Mouse (Mus musculus): ENCODE data around the gene Fuk.
"Not testable (repeated sequence)": the region's sequence is repeated elsewhere in the genome, so short reads cannot be mapped to it uniquely, and the experiment has no call there.

Fuk gene

DNA sequence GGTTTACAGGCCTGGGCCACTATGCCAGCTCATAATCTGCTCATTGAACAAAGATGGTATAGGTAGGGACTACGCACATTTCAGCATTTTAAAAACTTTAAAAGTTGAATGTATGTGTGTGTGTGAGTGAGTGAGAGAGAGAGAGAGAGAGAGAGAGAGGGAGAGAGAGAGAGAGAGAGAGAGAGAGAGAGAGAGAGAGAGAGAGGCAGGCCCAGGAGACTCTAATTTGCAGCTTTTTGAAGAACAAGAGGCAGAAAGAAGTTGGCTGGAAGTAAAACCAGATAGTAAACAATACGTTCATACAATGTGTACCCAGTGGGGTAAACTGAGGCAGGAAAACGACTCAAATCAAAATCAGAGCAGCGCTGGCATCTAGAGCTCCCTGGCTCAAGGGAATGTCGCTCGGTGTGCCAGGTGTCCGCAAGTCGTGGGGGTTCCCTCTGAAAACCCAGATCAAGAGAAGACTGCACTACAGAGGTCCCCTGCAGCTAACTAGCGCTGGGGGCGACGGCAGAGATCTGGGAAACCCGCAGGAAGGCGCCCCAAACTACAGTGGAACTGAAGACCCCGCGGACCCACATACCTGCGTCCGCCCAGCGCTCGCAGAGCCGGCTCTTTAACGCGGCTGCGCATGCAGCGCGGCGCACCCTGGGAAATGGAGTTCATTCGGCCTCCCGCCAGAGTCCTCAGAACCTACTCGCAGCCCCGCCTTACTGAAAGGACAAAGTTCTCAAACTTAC is at the start of gene Fuk:
Fuk (minus strand) TSS at position 650 of the 740 bp plus-strand sequence.
- DNase-seq: peak; percentile 81

DNA sequence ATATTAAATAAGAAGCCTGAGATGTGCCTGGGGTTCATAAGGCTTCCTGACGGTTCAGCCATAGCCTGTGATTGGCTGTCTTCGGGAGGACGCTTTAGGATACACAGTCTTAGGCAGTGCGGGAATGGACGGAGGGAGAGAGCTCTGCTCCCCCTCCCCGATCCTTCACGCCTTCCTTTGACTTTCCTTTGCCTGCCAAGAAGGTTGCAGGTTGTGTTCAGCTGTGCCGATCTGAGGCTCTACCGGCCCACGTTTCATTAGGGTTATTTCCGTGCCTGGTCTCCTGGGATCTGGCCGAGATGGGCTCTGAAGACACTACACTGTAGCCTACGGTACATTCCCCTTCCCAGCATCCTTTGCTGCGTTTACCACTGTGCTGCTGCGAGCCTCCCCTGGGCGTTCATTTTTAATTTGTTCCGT is 47.8 kb upstream of the Fuk start:
- DNase-seq: peak; percentile 33

DNA sequence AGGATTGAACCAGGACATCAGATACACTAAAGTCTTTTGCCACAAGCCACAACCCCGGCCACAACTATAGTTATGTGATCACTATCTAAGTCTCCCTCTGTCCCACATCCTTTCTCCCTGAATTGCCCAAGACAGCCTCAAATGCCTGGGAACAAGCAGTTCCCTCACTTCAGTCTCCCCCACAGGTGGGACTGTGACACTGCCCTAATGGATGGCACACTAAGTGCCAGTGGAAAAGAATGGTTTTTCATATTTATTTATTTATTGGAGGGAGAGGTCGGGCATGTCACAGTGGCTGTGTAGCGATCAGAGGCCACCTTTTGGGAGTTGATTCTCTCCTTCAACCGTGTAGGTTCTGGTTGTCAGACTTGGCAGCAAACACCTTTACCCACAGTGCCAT is 43.4 kb upstream of the Fuk start:
- no peak for DNase-seq

DNA sequence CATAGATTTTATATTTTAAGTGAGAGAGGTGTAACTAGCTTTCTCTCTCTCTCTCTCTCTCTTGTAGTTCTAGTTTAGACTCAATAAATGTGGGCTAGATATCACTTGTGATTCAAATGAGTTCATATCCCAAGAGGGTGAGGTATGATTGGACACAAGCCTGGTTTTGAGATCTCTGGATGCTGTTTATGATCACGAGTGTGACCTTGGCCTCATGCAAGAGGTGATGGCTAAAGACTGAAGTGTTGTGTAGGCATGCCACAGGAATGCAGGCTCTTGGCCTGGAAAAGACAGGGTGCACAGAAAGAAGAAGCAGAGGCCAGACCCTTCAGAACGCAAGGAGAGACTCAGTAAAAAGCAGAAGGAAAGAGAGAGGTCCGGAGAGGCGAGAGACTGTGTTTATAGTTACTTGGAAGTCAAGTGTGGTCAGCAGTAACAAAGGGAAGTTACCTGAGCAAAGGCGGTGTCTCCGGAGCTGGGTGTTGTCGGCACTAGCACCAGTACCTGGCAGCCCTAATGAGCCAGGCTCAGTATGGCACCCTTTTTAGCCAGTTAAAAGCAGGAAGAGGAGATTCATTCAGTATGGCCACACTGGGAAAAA is 42.1 kb upstream of the Fuk start:
- DNase-seq: no peak

DNA sequence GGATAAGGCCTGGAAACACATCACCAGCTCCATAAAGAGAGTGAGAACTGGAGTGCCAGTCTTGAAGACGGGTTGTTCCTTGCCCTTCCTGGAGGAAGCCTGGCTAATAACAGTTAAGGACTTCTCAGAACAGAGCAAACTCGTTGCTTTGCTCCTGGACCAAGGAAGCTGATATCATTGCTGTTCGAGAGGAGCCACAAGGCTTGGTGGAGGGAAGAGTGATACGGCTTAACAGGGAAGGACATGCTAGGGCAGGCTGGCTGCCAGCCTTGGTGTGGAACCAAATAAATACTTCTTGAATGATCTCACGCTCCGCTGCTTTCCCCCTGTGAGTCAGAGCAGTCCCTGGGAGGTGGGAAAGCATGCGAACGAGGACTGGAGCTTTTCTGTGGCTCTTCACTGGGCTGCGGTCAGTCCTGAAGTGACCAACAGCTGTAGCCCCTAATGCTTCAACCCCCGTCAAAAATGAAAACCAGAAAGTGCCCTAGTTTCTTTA is 39.2 kb upstream of the Fuk start:
- DNase-seq: peak; percentile 81

DNA sequence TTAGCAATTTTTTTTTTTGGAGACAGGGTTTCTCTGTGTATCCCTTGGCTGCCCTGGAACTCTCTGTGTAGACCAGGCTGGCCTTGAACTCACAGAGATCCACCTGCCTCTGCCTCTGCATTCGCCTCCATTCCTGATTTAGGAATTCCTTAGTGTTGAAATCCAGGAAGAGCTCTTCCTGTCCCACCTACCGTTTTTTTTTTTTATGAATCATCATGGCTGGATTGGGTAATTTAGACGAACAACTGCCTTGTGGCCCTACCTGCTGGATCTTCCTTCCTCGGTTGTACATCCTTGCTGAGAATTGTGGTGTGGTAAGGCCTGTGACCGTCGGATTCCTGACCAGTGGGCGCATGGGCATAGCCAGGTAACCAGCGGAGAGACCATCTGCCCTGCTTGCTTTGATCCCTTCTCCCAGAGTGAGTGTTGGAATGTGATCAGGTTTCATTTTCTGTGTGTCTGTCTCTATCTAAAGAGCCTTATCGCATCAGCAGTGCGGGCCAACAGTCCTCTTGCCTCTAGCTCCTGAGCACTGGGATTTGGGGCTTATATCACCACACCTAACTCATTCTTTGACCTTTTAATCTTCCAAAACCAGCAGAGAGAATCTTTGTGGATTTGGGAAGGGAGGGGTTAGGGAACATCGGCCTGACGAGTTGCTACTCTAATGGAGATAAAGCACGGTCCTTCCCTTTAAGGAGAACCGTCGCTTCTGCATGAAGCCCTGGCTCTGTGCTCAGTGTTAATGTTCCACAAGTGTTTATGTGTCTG is 38.6 kb upstream of the Fuk start:
- peak; percentile 84 for DNase-seq

DNA sequence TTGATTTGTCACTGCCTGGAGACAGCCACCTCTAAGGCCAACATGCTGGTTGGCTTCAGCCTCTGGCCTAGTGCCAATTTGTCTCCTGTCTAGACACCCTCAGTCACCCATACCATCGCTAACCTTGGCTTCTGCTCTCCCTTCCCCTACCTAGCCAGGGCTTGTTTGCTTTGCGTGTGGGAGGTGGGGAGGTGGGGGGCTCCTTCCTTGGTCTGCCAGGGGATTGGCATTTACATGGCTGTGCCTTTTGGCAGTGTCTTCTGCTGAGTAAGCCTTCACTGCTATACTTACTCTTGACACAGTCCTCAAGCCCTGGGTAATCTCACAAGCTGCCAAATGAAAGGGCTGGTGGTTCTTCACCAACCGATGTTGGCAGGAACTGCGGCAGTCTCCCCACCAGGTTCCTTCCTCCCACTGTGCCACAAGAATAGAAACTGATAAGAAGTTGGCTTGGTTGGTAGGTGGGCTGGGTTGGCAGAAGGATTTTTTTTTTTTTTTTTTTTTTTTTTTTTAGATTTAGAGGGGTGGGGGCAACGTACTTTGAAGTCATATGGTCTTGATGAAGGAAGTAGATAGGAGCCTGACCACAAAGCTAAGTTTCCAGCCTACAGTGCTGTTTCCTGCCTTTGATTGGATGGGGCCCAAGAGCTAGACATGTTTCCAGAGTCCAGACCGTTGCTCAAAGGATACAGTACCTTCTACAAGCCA is 36.7 kb upstream of the Fuk start:
- DNase-seq: peak; percentile 72

DNA sequence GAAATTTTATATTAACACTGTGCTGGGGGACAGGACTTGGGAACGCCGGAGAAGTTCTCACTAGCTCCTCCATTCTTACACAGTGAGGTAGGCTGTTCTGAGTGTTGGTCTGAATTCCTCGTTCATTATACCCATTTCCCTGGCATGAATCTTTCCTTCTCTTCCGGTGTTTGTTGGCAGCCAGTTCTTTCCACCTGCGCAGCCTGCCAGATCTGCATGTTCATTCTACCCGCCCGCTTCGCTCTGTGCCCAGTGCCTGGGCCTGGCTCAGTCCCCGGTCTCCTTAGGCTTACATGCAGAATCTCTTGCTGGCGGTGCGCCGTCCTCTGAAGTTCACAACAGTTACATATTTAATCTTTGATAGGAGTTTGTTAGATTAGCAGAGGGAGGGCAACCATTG is 33.9 kb upstream of the Fuk start:
- DNase-seq: peak; percentile 63

DNA sequence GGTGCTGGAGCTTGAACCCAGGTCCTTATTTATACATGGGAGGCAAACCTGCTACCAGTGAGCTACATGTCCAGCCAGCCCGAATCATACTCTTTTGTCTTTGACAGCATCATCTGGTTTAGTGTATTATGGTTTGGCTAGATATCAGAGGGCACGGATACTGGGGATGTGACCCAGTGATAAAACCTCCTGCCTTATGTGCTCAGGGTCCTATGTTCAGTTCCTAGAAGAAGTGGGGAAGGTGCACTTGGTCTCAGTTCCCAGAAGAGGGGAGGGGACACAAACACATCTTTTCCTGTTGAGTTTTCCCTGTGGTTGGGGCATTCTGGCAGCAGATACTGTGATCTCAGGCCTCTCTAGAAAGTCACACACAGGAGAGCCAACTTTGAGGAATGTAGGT is 31.0 kb upstream of the Fuk start:
- no peak for DNase-seq

DNA sequence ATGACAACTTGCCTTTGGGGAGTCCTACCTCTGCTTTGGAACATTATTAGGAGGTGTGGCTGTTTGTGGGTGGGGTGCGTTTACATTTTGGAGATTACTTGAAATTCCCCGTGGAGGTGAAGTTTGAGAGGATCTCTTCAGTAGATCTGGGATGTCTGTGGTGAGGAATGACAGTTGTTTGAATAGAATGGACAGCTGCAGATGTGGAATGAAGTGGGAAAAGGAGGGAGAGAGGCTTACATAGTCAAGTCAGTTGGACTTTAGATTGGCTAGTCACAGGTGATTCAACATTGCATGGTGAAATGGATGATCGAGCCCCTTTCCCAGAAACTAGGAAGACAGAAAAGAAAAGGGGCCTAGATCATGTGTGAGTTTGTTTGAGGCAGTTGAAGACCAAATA is 30.2 kb upstream of the Fuk start:
- DNase-seq: no peak

DNA sequence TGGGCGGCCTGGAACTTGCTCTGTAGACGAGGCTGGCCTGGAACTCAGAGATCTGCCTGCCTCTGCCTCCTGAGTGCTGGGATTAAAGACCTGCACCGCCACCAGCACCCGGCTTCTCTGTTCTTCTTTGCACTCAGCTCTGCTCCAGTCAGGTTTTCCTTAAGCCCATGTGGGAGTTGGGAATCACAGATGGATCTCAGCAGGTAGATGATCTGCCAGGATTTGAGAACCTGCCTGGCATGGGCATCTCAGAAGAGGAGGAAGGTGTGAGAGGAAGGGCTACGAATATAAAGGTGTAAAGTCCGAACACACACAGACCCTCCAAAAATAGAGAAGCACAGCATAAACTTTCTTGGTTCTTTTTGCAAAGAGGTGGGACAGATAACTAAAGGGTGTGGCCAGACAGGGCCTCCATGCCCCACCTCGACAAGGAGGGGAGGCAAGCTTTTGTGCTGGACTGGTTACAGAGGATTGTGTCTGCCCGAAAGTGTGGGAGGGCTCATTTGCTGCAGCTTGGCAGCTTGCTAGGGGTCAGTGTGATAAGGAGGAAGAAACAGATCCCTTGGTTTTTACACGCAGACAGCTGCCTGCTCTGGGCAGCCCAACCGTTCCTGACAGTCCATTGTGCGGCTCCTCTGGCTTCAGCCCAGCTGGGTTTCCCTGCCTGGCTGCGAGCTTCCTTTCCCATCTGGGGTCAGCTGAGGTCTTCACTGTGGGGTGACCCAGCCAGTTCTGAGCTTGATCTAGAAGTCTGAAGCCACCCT is 29.1 kb upstream of the Fuk start:
- DNase-seq: peak; percentile 71

DNA sequence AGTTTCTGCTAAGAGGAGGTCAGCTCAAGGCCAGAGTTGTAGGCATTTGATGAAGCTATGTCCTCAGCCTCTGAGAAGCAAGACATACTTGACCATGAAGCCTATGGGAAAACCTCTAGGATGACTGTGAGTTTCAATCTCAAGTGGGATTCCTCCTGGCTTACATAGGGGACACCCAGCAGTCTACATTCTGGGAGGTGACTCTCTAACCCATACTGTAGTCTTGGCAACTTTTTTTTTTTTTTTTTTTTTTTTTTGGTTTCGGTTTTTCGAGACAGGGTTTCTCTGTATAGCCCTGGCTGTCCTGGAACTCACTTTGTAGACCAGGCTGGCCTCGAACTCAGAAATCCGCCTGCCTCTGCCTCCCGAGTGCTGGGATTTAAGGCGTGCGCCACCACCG is 27.4 kb upstream of the Fuk start:
- not testable (repeated sequence) for DNase-seq

DNA sequence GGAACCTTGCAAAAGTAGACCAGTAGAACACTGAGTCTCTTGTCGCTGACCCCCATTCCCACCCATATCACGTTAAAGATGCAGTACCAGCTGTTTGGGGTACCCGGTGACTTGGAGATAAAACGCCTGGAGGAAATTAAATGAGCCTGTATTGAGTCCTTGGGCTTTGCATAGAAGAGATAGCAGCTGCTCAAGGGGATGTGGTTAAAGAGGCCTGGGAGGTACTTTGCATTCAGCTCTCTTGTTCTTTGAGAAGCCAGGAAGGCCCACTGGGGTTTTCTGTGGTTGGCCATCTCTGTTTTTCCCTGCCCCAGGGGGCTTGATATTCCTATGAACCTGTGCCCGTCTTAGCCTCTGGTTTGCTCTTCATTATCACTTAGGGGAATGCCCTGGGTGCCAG is 26.8 kb upstream of the Fuk start:
- no peak for DNase-seq

DNA sequence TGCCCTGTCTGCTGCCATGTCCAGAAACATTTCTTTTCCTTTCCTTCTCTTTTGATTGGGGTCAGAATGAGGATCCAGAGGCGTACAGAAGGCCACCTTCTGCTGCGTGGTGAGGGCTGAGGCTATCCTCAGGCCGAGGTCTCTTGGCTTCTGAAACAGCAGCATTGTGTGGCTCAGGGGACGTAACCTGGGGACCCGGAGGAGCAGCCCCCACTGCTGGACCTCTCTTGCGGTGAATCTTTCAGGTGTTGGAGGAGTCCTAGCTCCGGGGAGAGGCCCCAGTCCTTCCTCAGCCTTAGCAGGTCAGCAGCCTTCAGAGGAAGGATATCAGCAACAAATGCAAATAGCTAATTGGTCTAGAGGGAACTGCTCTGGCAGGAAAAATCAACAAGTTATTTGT is 26.1 kb upstream of the Fuk start:
- no peak for DNase-seq

DNA sequence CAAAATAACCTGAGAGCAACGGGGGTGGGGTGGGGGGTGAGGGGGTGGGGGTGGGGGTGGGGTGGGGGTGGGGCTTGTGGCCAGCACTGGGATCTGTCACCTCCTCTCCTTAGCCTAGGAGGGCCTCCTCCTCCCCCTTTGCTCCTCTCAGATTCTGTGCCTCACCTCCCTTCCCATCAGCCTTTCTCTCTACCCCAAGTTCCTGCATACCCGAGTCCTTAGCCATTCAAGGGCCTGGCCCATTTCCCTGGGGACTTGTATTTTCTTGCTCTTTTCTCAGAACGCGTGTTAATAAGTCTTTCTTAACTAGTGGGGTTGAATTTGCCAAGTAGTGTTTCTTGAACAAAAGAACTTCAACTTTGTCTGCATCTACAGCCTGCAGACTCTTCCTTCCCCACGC is 24.4 kb upstream of the Fuk start:
- DNase-seq: no peak

DNA sequence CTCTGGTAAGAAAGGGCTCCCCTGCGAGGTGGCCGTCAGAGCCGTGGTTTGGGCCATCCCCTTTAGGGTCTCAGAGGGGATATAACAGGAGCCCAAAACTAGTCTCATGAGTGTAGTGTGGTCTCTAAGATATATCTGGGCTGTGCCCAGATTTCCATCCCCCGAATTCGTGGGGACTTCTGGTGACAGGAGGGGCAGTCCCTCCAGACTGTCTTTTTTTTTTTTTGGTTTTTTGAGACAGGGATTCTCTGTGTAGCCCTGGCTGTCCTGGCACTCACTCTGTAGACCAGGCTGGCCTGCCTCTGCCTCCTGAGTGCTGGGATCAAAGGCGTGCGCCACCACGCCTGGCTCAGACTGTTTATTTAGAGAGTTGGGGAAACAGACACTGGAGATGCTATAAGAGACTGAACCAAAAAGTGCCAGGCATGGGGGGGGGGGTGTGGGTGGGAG is 23.4 kb upstream of the Fuk start:
- no peak for DNase-seq

DNA sequence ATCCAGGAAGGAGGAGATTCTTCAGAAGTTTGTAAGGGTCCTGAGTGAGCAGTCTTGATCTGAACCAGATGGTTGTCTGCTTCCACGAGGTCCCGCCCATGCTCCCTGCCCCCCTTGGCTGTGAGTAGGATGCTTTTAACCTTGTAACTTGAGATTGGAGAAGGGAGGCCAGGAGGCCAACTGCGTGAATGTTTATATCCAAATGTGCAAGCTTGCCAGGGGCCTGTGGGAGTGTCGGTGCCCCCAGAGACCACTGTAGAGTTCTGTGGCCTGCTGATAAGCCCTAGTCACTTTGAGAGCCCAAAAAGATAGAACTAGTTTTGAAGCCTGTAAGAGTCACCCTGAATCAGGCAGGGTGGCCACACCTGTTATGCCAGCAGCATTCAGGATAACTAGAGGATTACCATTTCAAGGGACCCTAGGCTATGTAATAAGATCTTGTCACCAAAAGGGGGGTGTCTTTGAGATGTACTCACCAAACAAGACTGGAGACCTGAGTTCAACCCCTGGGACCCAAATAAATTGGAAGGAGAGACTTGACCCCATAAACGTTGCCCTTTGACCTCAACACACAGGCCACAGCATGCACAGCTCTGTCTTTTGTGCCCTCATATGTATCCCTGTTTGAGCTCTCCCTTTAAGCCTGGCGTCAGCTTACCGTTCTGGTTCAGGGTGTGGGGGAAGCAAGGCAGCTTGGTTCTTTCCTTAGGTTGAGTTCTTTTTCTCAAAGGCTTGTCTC is 19.4 kb upstream of the Fuk start:
- DNase-seq: peak; percentile 38

DNA sequence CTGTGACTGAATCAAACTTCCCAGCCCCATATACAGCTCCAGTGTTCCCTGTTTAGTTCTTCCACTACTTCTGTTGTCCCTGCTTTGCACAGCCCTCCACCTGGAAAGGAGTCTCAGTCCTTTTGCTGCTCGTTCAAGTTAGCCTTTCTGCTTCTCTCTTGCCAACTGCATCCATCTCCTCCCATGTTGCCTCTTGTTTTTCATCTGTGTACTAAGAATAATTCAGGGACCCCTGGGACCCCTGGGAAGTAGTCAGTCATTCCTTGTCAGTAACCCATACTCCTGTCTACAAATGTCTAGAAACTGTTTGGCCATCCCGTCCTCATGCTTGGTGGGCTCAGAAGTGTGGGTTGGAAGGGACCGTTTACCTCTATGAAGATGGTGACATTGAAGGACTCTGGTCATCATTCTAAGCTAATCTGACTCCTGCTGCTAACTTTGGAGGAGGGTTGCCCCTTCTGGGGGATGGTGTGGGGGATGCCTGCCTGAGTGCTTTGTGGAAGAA is 18.5 kb upstream of the Fuk start:
- DNase-seq: peak; percentile 44

DNA sequence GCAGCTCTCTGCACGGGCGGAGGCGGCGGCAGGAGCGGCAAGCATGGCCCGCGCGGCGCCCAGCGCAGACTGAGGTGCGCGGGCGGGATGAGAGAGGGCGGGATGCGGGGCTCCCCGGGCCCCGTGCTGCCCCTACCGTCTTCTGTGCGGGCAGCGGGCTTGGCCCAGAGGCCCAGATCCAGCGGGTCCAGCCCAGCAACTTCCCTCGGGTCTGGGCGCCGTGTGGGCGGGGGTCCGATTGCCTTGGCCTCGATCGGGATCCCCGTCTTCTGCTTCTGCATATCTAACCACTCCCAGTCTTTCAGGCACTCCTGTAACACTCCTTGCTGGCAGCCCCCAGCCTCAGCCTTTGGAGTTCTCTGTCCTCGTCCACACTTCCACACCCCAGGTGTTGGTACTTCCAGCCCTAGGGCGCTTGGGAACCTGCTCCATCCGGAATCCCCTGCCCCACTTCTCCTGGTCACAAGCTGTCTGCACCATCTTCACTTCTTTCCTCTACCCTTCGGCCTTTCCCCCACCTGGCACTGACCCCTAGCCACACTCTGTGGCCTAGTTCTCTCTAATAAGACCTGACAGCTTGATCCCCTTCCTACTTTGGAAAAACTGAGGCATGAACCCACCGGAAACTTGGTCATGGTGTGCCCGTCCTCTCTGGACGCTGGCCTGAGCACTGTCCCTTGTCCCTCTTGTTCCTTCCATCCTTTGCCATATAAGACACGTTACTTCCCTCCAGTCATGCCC is 17.9 kb upstream of the Fuk start:
- DNase-seq: peak; percentile 70

DNA sequence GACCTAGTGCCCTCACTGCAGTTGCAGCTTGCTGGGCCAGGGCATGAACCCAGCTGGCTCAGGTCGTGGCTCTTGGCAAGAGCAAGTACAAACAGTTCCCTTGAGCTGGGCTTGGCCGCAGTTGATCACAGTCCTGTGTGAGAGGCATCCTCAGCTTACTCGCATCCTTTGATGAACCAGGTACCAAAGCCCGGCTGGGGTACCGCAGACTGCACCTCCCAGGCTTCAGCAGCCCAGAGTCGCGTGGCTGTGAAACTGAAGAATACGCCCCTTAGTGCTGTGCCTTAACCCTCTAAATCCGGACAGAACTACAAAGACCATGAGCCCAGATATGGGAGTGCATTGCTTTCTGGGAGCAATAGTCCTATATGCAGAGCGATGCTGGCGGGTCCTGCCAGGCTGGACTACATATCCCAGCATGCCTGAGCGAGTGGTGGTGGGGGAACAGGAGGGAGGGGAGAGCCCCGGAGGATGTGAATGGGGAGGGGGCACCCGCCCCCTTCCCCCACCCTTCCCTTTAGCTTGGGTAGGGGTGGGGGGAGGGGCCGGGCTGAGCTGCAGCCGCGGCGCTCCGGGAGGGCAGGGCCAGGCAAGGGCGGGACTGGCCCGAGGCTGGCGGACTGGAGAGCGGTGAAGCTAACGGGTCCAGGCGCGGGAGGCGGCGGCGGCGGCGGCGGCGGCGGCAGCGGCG is 17.2 kb upstream of the Fuk start, which contains the start of gene St3gal2:
St3gal2 (plus strand) TSS at position 582 of the 691 bp plus-strand sequence.
- DNase-seq: peak; percentile 87

Measured in cerebellum, adult 8-10 months (tissue).